Mouse (Mus musculus) midbrain, embryonic 10.5 days (tissue): ENCODE measurements around the gene Lipc. TPM values are rescaled to one million over a fixed set of nuclear protein-coding genes. Genes with fewer than 3 reads are reported as not detected.

Experiments
- DNase-seq: peaks from one replicate; pipeline ENCODE4 v3.0.0-alpha.2; 2017; ENCODE audit warnings: low spot score
- H3K27ac ChIP-seq: fragments of 300-500 bp; sonication (generic); replicated peaks from 2 replicates; pipeline ENCODE4 v1.5.1; 2016; ENCODE audit warnings: mild to moderate bottlenecking
- H3K27me3 ChIP-seq: fragments of 300-500 bp; sonication (generic); 2 replicates; pipeline ENCODE4 v1.6.1; 2016; ENCODE audit warnings: low read depth, mild to moderate bottlenecking; ENCODE audit not compliant: poor library complexity, severe bottlenecking
- H3K36me3 ChIP-seq: fragments of 300-500 bp; sonication (generic); 2 replicates; pipeline ENCODE4 v1.6.1; 2016; ENCODE audit warnings: mild to moderate bottlenecking, moderate library complexity
- H3K4me1 ChIP-seq: fragments of 300-500 bp; sonication (generic); 2 replicates; pipeline ENCODE4 v1.6.1; 2016
- H3K4me3 ChIP-seq: fragments of 300-500 bp; sonication (generic); 2 replicates; pipeline ENCODE4 v1.5.1; 2016; ENCODE audit warnings: mild to moderate bottlenecking, moderate library complexity
- H3K9me3 ChIP-seq: fragments of 300-500 bp; sonication (generic); replicated peaks from 2 replicates; pipeline ENCODE4 v1.6.1; 2016; ENCODE audit warnings: mild to moderate bottlenecking
- WGBS: fragments of 180-500 bp; shearing (Covaris S2); methylation state at CpG from one replicate; pipeline ENCODE4 v1.1.7; 2016; 5-methylcytosine and 5-hydroxymethylcytosine counted together
- microRNA-seq: library from miRNA; unstranded; fragments of <30 nt; microRNA quantifications from one replicate; pipeline ENCODE4, GENCODE M21; 2017
- polyA plus RNA-seq: library from polyadenylated mRNA; unstranded; fragments of >200 nt; fragmentation: Nextera tagmentation; extraction: Ambion mirVana; gene quantifications from 2 replicates; pipeline ENCODE4 v1.2.1, GENCODE M21; 2016

The Lipc gene
- polyA plus RNA-seq, 1 experiment from 2014 or later = not detected

DNA sequence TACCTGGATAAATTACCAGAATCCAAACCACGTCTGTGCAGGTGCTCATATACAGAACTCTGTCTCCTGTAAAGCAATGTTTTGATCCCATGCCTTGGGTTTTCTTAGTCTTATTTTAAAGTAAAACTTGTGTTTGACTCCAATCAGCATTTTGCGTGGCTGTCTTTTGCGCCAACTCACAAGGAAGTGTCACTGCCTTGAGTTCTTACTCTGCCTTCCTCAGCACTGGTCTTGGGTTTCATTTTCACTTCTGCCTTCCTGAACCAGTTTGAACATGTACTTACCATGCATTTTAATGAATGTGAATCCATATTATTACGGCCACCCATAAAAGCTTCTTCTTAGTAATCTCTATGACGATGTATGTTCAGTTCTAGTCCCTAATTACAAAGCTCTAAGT lies 191.1 kb downstream of the Lipc start:
- no peak overlapping the region for H3K4me3 ChIP-seq
- 91% methylated on average over 5 of the region's 5 CpGs for WGBS
- no peaks in the 10 kb centered on the region for H3K9me3 ChIP-seq
- no peak for DNase-seq
- no peaks in the 10 kb centered on the region for H3K27me3 ChIP-seq
- H3K36me3 ChIP-seq = peaks cover 55% of the 10 kb centered on the region
- H3K4me1 ChIP-seq = no peaks in the 10 kb centered on the region
- H3K27ac ChIP-seq = no peak overlapping the region

DNA sequence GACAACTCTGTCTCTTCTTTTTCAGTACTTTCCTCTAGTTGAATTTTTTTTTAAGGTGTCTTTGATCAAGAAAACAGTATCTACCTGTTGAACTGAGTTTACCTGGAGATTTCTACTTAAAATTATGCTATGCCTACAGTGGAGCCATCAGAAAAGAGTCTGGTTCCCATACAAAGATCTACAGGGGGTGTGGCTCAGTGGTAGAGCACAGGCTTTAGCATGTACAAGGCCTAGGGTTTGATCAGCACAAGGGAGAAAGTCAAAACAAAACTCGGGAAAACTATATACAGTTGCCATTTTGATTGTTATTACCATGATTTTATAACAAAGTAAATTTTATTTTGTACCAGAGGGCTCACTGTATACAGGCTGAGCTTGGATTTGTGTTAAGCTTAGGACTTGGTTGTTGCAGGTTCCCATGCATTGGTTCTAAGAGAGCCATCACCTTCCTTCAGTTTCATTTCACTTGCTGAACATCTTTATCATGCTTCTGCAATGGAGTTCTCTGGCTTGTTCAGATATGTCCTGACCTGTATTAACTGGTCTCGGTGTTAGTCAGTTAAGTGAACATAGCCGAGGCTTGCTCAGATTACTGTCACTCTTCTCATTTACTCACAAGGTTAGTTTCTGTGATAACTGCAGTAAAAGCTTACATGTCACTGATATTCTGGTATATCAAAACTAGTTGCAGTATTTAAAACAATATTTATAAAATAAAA lies 200.4 kb downstream of the Lipc start:
- no peak for DNase-seq
- Histone ChIP-seq H3K4me1 (no peaks in the 10 kb centered on the region), H3K4me3 (no peak overlapping the region), H3K36me3 (peaks cover 58% of the 10 kb centered on the region), H3K27ac (no peak overlapping the region), H3K27me3 (no peaks in the 10 kb centered on the region), H3K9me3 (no peaks in the 10 kb centered on the region)
- WGBS = 84% methylated on average over 3 of the region's 3 CpGs

Small RNA genes lying within 50 kb of the gene (microRNA-seq; reads per million reads assigned to microRNA genes)
- gene Gm25149 = not detected

Other genes starting within 250 kb of the Lipc start
- 0.05 and 0.14 TPM in 2 replicates for gene Aqp9, start 216.5 kb upstream of the Lipc start, polyA plus RNA-seq